8 mouse cellular contexts compared by ENCODE assay signal in the genomic region with DNA sequence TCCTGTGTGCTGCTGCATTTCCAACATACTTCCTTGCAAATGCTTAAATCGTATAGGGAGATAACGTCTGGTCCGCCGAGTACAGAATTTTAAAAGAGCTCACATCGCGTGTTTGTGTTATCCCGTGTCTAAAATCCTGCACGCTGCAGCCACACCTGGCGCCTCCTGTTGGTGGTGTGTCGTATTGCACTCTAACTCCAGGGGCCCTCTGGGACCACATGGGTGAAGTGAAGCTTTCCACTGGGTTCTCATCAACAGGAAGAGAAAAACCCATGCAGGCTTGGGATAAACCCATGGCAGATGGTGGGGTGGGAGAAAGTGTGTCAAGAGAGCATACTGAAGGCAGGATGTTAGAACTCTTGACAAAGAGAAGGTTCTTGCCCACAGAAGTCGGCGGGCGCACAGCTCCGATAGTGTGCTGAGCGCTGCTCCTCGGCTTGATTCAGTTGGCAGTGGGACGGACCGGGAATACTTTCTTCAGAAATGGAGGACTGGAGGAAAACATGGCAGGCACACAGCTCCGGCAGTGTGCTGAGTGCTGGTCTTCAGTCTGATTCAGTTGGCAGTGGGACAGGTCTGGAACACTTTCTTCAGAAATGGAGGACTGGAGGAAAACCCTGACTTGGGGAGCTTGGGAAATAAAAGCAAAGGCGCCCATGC.
DNase-seq lines count a peak whose midpoint lies in the region; ATAC-seq and TF ChIP-seq lines count a peak whose summit lies in the region.

No protein-coding gene starts in this region.

- H3K4me3 ChIP-seq in heart, embryonic 16.5 days (ENCODE audit: low read length), result no peak overlapping the region
- H3K4me3 ChIP-seq in ES-E14 (ENCODE audit: insufficient read depth in 1 of 2, low read depth in 1 of 2, low read length in 2 of 2, poor library complexity in 1 of 2, severe bottlenecking in 1 of 2), result peak overlapping the region; percentile 15 to 41; a peak in 2 of 4 replicates
- no peak overlapping the region for H3K4me3 ChIP-seq in limb, embryonic 15.5 days

- no peaks in the 10 kb centered on the region for H3K27me3 ChIP-seq in heart, embryonic 16.5 days (ENCODE audit: control insufficient read depth, insufficient read depth, low read length)
- no peaks in the 10 kb centered on the region for H3K27me3 ChIP-seq in limb, embryonic 15.5 days

- DNase-seq in heart, adult 8-10 months (ENCODE audit: low spot score), result no peak
- peak; percentile 56 for DNase-seq in ES-E14 (ENCODE audit: low read depth, low spot score)
- peak; percentile 21 for DNase-seq in embryo, embryonic 10.5 days (ENCODE audit: low spot score)
- DNase-seq in testis, postnatal 14 days (ENCODE audit: low spot score), result peak; percentile 19
- no peak for DNase-seq in kidney, adult 9 months
- DNase-seq in c-Kit-positive CD71-positive TER-119-positive erythroid progenitor cells, embryonic 14.5 days (ENCODE audit: low spot score), result no peak

- peak overlapping the region; percentile 33; the same call in 1 of the 2 replicates for H3K27ac ChIP-seq in heart, embryonic 16.5 days (ENCODE audit: low read length)
- no peak overlapping the region for H3K27ac ChIP-seq in ES-E14 (ENCODE audit: insufficient read depth, low read depth, low read length, poor library complexity, severe bottlenecking)
- H3K27ac ChIP-seq in limb, embryonic 15.5 days, result peak overlapping the region; percentile 81

- in situ Hi-C loops in ES-E14 (cut with MboI; ENCODE audit: low sequenced_read_pairs in 2 of 2, unreplicated experiment in 2 of 2), result no loop called here

- no peaks in the 10 kb centered on the region for H3K36me3 ChIP-seq in heart, embryonic 16.5 days (ENCODE audit: control insufficient read depth, insufficient read depth)
- no peaks in the 10 kb centered on the region for H3K36me3 ChIP-seq in ES-E14 (ENCODE audit: control insufficient read depth, insufficient read depth, low read length, poor library complexity, severe bottlenecking)
- H3K36me3 ChIP-seq in limb, embryonic 15.5 days, result no peaks in the 10 kb centered on the region

- no peaks in the 10 kb centered on the region for H3K9me3 ChIP-seq in heart, embryonic 16.5 days (replicated peaks; ENCODE audit: control insufficient read depth, low read length)
- no peaks in the 10 kb centered on the region for H3K9me3 ChIP-seq in ES-E14 (ENCODE audit: control insufficient read depth, insufficient read depth, low read depth, low read length)
- no peaks in the 10 kb centered on the region for H3K9me3 ChIP-seq in limb, embryonic 15.5 days

- ATAC-seq in heart, embryonic 16.5 days (replicated peaks; ENCODE audit: extremely low read depth, insufficient read depth, low FRiP score), result no peak
- peak; percentile 49 for ATAC-seq in limb, embryonic 15.5 days (ENCODE audit: insufficient number of reproducible peaks, low FRiP score, low TSS enrichment, low read depth)

- peaks cover 8% of the 10 kb centered on the region; the same call in 1 of the 2 replicates for H3K4me1 ChIP-seq in heart, embryonic 16.5 days (ENCODE audit: control insufficient read depth, insufficient read depth, low read length)
- H3K4me1 ChIP-seq in ES-E14 (ENCODE audit: control insufficient read depth in 2 of 2, insufficient read depth in 2 of 2, low read length in 2 of 2, poor library complexity in 1 of 2), result peaks cover under 1 to 2% of the 10 kb centered on the region in 2 experiments; a peak in 3 of 4 replicates
- H3K4me1 ChIP-seq in limb, embryonic 15.5 days, result peaks cover 23% of the 10 kb centered on the region

- no peak overlapping the region for H3K9ac ChIP-seq in heart, embryonic 16.5 days (ENCODE audit: low read length)
- no peak overlapping the region for H3K9ac ChIP-seq in ES-E14 (ENCODE audit: insufficient read depth, low read depth, low read length, poor library complexity, severe bottlenecking)
- H3K9ac ChIP-seq in limb, embryonic 15.5 days, result no peak overlapping the region

- H3K4me2 ChIP-seq in heart, embryonic 16.5 days (ENCODE audit: low read depth, low read length), result no peak overlapping the region
- 0 out of 2 replicates have a peak overlapping the region, but pooled peaks have one; percentile 6 for H3K4me2 ChIP-seq in limb, embryonic 15.5 days

- WGBS in heart, embryonic 16.5 days, result 68% methylated on average over 20 of the region's 20 CpGs
- WGBS in limb, embryonic 15.5 days, result 63% methylated on average over 20 of the region's 20 CpGs

TF ChIP-seq in ES-E14, 5 proteins besides CTCF, POLR2A, EP300 and RAD21:
- no peak for TF ChIP-seq ZC3H11A (IDR thresholded peaks at IDR 0.05; ENCODE audit: borderline replicate concordance, low read depth, low read length)
- TF ChIP-seq ZNF384 (IDR thresholded peaks at IDR 0.05; ENCODE audit: low read depth, low read length), result no peak
- no peak for TF ChIP-seq MAFK (IDR thresholded peaks at IDR 0.05; ENCODE audit: insufficient read depth, low read depth, low read length)
- TF ChIP-seq CHD2 (IDR thresholded peaks at IDR 0.05; ENCODE audit: low read depth, low read length), result no peak
- TF ChIP-seq HCFC1 (IDR thresholded peaks at IDR 0.05; ENCODE audit: borderline replicate concordance, insufficient read depth, low read length), result no peak

Comparison
In these comparisons a context has a peak if more than half of its experiments do, and no peak if none do; other contexts are left out.
1. H3K4me3 ChIP-seq: peak in ES-E14 (2 of 2); none in heart, embryonic 16.5 days (single experiment) and limb, embryonic 15.5 days (single experiment).
2. DNase-seq: peak in ES-E14 (single experiment), embryo, embryonic 10.5 days (single experiment) and testis, postnatal 14 days (single experiment); none in heart, adult 8-10 months (single experiment), kidney, adult 9 months (single experiment) and c-Kit-positive CD71-positive TER-119-positive erythroid progenitor cells, embryonic 14.5 days (single experiment).